Mouse (Mus musculus): Measurements from ENCODE around the gene Tubg2.
"Not testable (repeated sequence)": the region's sequence is repeated elsewhere in the genome, so short reads cannot be mapped to it uniquely, and the experiment has no call there.

The Tubg2 gene

DNA sequence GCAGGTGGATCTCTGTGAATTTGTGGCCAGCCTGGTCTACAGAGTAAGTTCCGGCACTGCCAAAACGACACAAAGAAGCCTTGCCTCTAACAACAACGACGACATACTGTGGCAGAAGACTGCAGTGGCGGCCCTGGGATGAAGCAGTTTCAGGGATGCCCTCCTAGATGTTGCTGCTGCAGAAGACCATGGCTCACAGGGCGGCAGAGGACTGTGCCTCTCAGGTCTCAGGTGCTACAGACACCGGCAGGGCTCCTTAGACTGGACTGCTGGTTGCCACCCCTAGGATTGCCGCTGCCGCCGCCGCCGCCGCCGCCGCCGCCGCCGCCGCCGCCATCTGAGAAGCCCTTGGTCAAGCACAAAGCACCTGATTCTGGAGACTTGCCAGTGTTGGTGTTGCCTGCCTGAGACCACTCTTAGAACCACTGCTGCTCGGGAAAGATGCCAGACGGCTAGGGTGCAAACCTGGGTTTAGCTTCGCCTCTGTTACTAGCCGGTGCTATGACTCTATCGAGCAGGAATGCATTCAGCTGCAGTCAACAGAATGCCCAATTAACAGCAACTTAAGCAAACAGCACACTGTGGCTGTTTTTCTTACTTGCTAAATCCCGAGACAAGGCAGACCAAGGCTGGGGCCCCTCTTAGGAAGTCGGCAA lies 15.4 kb upstream of the Tubg2 start:
- DNase-seq: peak; percentile 27

DNA sequence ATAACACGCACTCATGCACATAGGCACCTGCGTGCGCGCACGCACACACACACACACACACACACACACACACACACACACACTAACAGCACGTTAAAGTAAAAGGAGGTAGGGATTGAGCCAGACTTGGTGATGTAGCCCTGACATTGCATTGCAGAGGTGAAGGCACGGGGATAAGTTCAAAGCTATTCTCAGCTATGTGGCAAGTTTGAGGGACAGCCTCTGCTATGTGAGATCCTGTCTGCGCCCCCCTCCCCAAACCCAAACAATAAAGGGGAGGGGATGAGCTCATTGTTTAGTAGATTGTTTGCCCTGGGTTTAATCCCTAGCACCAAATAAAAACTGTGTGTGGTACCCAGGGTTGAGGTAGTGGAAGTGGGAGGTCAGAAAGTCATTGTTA lies 14.6 kb upstream of the Tubg2 start:
- DNase-seq: no peak

DNA sequence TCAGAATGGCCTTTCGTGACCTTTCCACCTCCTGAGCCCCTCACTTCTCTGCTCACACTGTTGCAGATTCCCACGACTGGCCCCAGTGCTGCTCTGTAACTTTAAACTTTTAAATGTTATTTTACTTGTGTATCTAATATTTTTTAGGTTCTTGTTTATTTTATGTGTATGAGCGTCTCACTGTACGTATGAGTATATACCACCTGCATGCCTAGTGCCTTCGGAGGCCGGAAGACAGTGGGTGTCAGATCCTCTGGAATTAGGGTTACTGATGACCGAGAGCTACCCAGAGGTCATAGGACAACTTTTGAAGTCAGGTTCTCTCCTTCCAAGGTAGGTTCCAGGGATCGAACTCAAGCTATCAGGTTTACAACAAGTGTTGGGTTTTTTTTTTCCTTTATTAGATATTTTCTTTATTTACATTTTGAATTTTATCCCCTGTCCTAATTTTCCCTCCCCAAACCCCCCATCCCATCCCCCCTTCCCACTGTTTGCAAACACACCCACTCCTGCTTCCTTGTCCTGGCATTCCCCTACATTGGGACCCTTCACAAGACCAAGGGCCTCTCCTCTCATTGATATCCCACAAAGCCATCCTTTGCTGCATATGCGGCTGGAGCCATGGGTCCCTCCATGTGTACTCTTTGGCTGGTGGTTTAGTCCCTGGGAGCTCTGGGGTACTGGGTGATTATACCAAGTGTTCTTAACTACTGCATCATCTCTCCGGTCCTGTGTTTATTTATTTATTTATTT lies 13.3 kb upstream of the Tubg2 start:
- no peak for DNase-seq

DNA sequence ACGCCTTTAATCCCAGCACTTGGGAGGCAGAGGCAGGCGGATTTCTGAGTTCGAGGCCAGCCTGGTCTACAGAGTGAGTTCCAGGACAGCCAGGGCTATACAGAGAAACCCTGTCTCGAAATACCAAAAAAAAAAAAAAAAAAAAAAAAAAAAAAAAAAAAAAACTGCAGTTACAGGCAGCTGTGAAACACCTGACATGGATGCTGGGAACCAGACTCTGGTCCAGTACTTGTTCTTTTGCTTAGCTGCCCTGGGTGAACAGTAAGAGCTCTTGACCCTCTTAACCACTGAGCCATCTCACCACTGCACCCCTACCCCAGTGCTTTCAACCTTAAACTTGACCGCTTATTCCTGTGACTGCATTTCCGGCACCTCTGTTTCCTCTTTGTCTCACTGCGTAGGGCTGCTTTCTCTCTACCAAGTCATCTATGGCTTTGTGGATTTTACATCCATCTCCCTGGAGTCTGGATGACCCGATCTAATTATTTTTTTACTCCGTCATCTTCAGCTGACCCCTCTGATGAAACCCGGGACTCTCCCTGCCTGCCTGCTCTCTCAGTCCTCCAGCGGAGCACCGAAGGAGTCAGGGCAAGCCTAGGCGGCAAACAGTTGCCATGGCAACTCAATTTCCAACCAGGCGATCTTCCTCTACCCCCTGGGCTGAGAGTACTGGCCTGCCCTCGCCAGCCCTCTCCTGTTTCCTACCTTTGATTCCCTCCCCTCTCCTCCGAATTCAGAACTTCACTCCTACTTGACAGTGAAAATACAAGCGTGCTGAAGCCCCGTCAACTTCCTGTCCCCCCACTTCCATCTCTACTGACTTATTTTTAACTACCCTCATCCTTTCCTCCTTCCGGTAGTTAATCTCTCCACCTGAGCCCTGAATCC lies 12.1 kb upstream of the Tubg2 start:
- DNase-seq: no peak

DNA sequence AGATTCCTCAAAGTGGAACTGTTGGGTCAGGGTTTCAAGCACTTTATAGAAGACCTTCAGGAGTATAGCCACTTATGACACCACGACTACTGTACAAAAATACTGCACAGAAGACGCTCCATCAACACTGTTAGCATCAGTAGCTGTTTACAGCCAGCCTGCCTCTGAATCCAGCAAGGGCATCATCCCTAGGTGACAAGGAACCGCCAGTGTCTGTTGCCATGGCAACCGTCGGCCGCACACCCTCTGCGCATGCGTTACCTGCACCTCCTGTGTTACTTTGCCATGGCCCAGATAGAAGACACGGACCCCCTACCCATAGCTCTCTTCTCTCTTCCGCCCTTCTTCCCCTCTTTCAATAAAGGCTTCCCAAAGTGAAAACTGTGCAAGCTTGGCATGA lies 9.3 kb upstream of the Tubg2 start:
- no peak for DNase-seq

DNA sequence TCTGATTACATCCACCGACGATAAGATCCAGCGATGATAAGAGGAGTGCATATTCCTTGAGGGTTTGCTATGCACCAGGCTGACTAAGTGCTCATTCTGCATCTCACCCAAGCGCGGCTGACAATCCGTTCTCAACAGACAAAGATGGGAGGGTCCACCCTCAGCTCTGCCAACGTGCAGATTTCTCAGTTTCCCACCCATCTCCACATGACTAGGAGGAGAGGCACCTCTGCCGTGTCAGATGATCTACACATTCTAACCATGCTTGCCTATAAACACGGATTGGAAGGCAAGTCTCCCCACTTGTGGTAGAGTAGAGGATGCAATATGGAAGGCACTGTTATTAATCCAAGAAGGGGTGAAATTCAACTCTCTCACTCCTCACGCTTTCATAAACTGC lies 7.0 kb upstream of the Tubg2 start:
- no peak for DNase-seq

DNA sequence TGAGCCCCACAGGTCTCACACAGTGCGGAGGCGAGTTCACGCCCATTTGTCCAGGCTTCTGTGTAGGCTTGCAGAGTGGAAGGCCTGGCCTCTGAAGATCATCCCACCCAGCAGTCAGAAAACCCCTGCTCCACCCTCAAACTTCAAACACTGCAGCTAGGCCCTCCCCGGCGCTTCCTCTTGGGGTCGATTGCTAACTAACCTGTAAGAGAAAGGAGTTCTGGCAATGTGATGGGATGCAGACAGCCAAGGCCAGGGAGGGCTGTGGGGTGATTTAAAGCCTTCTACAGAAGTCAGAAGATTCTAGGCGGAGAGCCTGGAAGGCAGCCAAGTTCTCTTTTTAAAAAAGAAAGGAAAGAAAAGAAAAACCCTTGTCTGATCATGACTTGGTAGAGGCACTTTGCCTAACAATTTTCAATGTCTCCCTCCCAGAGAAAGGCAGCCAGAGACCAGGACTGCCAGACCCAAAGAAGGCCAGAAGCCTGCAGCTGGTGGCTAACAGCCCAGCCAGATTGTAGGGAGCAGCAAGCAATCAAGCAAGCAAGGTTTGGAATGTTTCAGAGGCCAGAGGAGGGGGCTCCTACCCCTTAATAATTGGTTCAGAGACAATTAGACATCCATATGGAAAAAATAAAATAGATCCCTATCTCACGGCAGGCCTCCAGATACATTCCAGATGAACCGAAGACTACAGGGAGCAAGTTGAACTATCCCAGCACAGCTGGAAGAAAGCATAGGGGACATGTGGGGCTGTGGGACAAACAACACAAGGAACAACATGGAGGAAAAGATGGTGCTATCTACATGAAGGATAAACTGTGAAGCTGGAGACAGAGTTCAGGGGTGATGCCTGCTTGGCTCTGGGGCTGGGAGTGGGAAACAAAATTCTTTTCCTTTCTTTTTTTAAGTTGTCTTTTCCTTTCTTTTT lies 6.3 kb upstream of the Tubg2 start:
- no peak for DNase-seq

DNA sequence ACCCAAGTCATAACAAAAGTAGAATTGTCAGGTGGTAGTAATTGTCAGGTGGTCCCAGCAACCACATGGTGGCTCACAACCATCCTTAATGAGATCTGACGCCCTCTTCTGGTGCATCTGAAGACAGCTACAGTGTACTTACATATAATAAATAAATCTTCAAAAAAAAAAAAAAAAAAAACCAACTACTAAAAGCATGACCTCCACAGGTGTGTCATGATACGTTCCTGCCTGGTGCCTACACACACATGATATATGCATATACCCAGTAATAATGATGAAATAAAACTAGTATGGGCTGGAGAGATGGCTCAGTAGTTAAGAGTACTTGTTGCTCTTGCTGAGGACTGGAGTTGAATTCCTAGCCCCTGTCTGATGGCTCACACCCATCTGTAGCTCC lies 4.6 kb upstream of the Tubg2 start:
- DNase-seq: no peak

DNA sequence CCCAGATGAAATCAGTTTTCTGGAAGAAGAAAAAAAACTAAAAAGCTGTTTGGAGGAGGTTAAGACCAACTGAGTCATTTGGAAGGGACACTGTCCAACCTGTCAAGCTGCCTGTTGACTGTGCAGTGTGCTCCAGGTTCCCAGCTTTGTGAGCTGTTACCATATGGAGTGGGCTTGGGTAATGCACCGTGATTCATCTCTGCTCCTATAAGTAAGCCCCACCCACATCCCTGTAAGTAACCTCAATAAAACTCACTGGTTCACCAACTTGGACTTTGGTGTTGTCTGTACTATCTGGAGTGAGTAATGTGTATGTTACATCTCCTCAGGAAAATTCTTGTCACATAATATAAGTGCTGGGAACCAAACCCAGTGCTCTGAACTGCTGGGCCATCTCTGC lies 2.9 kb upstream of the Tubg2 start:
- no peak for DNase-seq

DNA sequence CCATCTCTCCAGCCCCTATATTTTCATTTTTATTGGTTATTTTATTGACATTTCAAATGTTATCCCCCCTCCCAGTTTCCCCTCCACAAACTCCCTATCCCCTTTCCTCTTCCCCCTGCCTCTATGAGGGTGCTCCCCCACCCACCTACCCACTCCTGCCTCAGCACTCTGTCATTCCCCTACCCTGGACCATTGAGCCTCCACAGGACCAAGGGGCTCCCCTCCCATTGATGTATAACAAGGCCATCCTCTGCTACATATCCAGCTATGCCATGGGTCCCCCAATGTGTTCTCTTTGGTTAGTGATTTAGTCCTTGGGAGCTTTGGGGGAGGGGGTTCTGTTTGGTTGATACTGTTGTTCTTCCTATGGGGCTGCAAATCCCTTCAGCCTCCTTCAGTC lies 1.1 kb upstream of the Tubg2 start:
- no peak for DNase-seq

DNA sequence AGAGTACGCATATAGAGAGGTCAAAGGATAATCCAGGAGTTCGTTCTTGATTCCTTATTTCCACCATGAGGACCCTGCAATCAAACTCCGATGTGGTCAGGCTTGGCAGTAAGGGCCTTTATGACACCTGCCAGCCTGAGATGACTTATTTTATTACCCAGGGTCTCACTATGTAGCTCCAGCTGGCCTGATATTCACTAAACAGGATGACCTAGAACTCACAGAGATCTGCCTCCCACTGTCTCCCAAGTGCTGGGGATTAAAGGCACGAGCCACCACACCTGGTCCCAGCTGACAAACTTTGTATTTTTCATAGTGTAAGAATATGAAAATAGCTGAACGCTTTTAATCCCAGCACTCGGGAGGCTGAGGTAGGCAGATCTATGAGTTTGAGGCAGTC lies 556 bp upstream of the Tubg2 start:
- no peak for DNase-seq

DNA sequence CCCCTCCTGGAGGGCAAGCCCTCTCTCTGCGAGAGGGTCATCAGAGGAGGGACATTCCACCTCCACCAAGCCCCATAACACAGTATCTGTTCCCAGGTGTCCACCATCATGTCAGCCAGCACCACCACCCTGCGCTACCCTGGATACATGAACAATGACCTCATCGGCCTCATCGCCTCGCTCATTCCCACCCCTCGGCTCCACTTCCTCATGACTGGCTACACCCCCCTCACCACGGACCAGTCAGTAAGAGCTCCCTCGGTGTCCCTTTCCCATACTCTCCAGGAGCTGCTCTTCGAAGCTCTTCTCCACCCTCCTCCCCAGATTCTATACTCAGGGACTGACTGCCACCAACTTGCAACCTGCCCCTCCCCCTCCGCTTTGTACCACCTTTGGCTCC lies 4.4 kb downstream of the Tubg2 start:
- DNase-seq: not testable (repeated sequence)

DNA sequence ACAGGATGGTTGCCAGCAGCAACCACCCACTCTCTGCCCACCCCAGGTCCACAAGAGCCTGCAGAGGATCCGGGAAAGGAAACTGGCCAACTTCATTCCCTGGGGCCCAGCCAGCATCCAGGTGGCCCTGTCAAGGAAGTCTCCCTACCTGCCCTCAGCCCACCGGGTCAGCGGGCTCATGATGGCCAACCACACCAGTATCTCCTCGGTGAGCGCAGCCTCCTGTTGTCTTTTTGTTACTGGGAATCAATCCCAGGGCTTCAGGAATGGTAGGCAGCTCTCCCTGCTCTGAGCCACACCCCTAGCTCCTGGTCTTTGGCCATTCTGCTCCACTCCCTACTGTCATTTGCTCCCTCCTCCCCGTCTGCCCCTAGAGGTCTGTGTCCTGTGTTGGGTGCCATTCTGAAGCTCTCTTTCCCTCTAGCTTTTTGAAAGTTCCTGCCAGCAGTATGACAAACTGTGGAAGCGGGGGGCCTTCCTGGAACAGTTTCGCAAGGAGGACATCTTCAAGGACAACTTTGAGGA lies 5.3 kb downstream of the Tubg2 start:
- not testable (repeated sequence) for DNase-seq

DNA sequence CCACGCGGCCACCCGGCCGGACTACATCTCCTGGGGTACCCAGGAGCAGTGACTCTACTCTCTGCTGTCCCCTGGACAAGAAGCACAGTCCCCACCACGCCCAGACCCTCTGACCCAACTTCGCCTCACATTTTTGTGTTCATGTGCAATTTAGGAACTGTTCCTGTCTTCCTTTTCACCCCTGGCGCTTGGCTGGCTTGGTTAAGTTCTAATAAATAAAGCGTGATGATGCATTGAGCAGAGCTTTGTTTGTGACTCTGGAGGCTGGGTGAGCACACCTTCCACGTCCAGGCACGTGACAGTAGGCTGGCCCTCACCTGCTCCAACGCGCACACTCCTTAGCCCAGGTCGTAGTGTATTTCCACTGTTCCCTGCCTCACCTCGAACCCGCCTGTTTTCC lies 5.8 kb downstream of the Tubg2 start:
- DNase-seq: no peak

DNA sequence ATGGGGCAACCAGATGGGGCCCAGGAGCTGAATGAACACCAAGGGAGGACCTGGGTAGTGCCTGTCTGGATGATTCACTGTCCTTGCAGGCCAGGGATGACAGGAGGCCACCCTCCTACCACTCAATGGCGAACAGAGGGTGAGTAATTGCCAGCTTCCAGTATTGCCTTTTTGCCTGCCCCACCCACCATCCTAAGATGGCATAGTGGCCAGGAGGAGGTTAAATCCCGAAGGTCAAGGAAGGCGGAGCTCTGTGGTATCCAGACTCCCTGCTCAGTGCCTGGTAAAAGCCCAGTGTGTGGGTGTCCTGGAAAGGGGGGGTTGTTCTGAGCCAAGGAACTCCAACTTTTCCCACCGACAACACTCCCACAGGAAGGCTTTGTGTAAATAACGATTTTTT lies 6.6 kb downstream of the Tubg2 start:
- no peak for DNase-seq

DNA sequence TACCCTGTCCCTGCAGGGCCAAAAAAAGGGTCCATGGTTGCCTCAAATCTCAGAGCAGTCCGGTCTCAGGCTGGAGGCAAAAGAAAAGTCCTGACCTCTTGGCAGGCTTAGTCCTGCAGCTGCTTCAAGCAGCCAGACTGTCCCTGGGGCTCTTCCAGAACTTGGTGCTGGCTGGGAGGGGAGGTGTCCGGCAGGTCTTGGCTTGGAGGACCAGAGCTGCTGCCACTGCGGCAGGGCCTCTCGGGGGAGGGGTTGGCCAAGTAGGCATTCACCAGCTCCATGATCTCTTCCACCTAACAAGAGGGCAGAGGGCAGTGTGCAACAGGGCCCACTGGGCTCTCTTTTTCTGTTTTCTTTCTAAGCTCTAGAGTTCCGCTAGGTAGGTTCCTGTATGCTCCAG lies 7.1 kb downstream of the Tubg2 start:
- no peak for DNase-seq

DNA sequence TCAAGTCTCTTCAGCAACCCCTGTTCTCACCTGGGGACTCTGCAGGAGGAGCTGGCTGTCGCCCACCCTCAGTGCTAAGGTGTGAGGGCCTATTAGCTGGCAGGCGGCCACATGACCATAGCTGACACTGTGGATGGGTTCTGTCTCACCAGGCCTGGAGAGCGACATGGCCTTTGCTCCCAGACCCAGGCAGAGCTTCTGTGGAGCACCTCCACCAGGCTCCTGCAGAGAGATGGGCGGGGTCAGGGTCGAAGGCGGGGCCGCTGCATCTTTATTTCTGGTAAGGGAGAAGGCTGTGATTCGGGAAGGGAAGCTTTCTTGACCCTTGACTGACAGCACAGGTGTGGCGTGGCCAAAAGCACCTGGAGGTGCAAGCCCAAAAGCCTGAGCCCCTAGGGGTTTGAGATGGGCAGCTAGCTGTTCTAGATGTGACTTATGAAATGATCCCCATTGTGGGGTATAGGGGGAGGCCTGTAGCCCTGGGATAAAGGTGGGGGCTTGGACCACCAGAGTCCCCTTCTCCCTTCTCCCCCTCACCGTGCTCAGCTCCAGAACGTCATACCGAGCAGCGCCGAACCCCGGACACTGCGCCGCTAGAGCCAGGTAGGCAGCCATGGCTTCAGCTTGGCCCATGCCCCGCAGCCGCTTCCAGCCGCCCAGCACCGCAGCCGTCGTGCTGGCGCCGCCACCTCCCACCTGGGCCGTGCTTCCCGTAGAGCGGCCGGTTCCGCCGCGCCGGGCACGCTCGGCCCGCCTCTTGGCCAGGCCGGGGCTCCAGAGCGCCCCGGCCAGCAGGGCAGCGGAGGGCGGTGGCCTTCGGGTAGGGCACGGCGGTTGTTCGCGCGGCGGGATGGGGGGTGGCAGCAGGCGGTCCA lies 8.0 kb downstream of the Tubg2 start:
- DNase-seq: no peak

DNA sequence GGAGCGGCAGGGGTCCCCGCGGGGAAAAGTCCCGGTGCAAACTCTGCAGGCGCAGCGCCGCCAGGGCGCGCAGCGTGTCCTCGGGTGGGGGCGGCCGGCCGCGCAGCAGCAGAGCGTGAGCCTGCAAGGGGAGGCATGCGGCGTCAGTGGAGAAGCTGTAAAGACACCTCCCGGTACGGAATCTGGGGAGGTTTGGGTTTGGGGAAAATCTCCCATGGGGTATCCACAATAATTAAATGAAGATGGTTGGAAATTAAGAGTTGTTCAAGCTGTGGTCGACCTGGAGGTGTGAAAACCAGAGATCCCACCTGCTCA lies 8.6 kb downstream of the Tubg2 start:
- DNase-seq: no peak

DNA sequence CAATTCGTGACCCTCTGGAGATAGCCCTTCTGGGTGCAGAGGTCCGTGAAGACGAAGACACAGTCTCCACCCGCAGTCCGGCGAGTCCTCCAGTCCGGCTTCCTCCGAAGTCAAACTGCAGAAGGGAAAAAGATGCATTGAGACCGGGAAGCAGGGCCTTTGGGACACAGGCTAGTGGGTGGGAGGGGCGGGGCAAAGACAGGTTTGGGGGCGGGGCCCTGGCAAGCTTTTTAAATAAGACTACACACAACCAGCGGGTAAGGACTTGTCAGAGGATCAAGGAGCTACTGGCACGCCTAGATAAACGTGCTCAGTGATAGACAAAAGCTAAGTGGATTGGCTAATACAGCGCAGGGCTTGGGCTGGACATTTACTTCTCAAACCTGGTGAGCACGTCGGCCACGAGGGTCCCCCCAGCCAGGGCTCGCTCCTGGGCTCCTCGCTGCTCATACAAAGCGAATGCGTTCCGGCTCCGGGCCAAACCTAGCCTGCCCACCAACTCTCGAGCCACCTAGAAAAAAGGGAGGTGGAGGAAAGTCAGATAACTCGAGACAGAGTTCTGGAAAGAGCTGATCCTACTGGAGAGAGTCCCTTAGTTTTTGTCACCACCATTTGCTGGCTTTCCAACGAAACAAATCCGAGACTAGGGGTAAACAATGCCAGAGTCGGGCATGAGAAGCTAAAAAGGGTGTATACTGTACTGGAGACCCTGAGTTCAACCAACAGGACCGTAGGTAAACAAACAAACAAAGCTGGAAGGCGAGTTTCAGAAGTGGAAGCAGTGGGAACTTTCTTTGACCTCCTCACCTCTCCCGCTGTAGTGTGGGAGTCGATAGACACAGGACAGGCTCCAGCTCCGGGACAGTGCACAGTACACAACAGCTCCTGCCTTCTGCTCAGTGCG lies 9.2 kb downstream of the Tubg2 start:
- DNase-seq: no peak

DNA sequence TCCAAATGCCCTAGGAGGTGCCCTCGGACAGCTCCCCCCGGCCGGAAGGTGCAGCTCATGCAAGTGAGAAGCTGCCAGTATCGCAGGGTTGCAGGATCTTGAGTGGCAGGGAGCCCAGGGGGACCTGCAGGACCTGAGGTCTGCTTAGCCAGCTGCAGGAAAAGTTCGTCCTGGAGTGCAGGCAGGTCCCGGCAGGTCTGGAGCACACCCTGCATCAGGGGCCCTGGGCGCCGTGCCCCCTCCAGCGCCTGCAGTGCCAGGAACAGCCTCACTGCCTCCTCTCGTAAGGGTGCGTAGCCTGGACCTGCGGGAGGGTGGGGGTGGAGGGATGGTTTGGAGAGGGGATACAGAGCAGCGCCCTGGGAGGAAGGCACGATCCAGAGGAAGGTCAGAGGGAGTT lies 10.7 kb downstream of the Tubg2 start:
- DNase-seq: no peak
